Mouse (Mus musculus) cerebellum, adult 9-11 months (tissue): ENCODE data around the gene Spata25.
A peak's percentile ranks its signal among the peaks of the same experiment; 100 is the strongest.

Source experiments
- DNase-seq: peaks from one replicate; pipeline ENCODE4 v3.0.0; 2022

Spata25 gene

GRCm38 (mm10) chr2:164779481-164780086, 48.8 kb downstream of the Spata25 start, which contains the start of gene Tnnc2:
Gene Tnnc2, minus strand, starts transcription at chr2:164779967.
- no peak for DNase-seq

GRCm38 (mm10) chr2:164778809-164779208, 49.5 kb downstream of the Spata25 start:
- DNase-seq: peak; percentile 48

- DNase-seq: no peak
These were observed 50.4 kb downstream of the Spata25 start for GRCm38 (mm10) chr2:164778015-164778287.

- no peak for DNase-seq
These were observed 50.9 kb downstream of the Spata25 start for GRCm38 (mm10) chr2:164777246-164778014.

- DNase-seq: no peak
These were observed 51.5 kb downstream of the Spata25 start for GRCm38 (mm10) chr2:164776801-164777200.
